Mouse (Mus musculus) embryonic facial prominence, embryonic 14.5 days (tissue): ENCODE results near the gene Ifi35. TPM values are rescaled to one million over a fixed set of nuclear protein-coding genes. Genes with fewer than 3 reads are reported as not detected.
"Not testable (repeated sequence)": the region's sequence is repeated elsewhere in the genome, so short reads cannot be mapped to it uniquely, and the experiment has no call there.

Experiments
- ATAC-seq: fragments of 200-750 bp; cut with Nextera tagmentation; 2 replicates; pipeline ENCODE4 v1.8.0; 2017; ENCODE audit warnings: low read depth, moderate number of reproducible peaks, moderate TSS enrichment
- DNase-seq: peaks from one replicate; pipeline ENCODE4 v3.0.0-alpha.2; 2015; ENCODE audit warnings: low spot score
- H3K27ac ChIP-seq: fragments of 300-500 bp; sonication (generic); replicated peaks from 2 replicates; pipeline ENCODE4 v1.5.1; 2014; ENCODE audit warnings: low read depth, mild to moderate bottlenecking, low read length, moderate library complexity
- H3K27me3 ChIP-seq: fragments of 300-500 bp; sonication (generic); replicated peaks from 2 replicates; pipeline ENCODE4 v1.6.1; 2014; ENCODE audit warnings: low read length; ENCODE audit not compliant: control insufficient read depth, insufficient read depth
- H3K36me3 ChIP-seq: fragments of 300-500 bp; sonication (generic); 2 replicates; pipeline ENCODE4 v1.6.1; 2014; ENCODE audit warnings: low read length, mixed read lengths; ENCODE audit not compliant: control insufficient read depth, insufficient read depth
- H3K4me1 ChIP-seq: fragments of 300-500 bp; sonication (generic); 2 replicates; pipeline ENCODE4 v1.6.1; 2014; ENCODE audit warnings: antibody characterized with exemption, low read length; ENCODE audit not compliant: control insufficient read depth, insufficient read depth
- H3K4me2 ChIP-seq: fragments of 300-500 bp; sonication (generic); 2 replicates; pipeline ENCODE4 v1.6.1; 2014; ENCODE audit warnings: low read depth, mild to moderate bottlenecking, low read length, moderate library complexity, mixed read lengths
- H3K4me3 ChIP-seq: fragments of 300-500 bp; sonication (generic); 2 replicates; pipeline ENCODE4 v1.5.1; 2014; ENCODE audit warnings: low read depth, mild to moderate bottlenecking, low read length
- H3K9ac ChIP-seq: fragments of 300-500 bp; sonication (generic); 2 replicates; pipeline ENCODE4 v1.6.1; 2014; ENCODE audit warnings: low read depth, mild to moderate bottlenecking, low read length, moderate library complexity, mixed read lengths
- H3K9me3 ChIP-seq: fragments of 300-500 bp; sonication (generic); 2 replicates; pipeline ENCODE4 v1.6.1; 2016; ENCODE audit warnings: low read length; ENCODE audit not compliant: control insufficient read depth
- WGBS: fragments of 180-500 bp; shearing (Covaris S2); extraction: QIAGEN DNeasy Blood & Tissue Kit; methylation state at CpG from one replicate; pipeline ENCODE4 v1.1.7; 2014; 5-methylcytosine and 5-hydroxymethylcytosine counted together
- polyA plus RNA-seq: library from polyadenylated mRNA; unstranded; fragments of >200 nt; fragmentation: Nextera tagmentation; extraction: Ambion mirVana; gene quantifications from 2 replicates; pipeline ENCODE4 v1.2.1, GENCODE M21; 2014

Ifi35 gene
- polyA plus RNA-seq, 1 experiment from 2014 or later, result 14.3 TPM

DNA sequence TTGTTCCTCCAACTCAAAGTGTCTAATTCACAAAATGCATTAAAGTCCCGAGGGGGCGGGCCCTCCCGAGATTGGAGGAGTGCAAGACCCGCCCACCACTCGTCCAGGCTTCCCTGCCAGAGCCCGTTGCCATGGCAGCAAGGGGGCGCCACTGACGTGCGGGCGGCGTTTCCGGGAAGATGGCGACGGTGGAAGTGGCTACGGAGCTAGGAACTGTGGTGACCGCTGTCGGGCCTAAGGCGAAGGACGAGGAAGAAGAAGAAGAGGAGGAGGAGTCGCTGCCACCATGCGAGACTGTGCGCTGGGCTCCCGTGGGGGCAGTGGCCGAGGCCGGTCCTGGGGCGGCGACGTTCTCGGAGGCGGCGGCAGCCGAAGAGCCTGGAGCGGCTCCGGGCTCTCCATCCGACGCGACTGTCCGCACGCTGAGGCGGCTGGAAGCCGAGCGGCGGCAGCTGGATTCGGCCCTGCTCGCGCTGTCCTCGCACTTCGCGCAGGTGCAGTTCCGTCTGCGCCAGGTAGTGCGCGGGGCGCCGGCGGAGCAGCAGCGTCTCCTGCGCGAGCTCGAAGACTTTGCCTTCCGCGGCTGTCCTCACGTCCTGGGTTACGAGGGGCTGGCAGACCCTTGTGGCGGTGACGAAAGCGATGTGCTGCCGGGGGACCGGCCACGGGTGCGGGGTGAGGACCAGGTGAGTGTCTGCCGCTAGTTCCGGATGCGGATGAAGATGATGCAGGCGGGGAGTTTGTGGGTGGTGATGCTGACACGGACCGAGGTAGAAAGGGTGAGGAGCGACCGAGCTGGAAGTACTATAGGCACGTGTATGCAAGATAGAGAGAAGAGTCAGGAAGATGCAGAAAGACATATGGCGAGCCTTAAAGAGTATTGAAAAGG lies 23.0 kb upstream of the Ifi35 start, which contains the start of the genes Rundc1 and Ptges3l:
Gene Rundc1, plus strand, starts transcription at position 161 of the 889 bp plus-strand sequence.
Gene Ptges3l, minus strand, starts transcription at position 409 of the 889 bp plus-strand sequence.
- no peaks in the 10 kb centered on the region for H3K9me3 ChIP-seq
- peaks cover 10% of the 10 kb centered on the region; the same call in 1 of the 2 replicates for H3K36me3 ChIP-seq
- WGBS, result under 1% methylated on average over 55 of the region's 81 CpGs

DNA sequence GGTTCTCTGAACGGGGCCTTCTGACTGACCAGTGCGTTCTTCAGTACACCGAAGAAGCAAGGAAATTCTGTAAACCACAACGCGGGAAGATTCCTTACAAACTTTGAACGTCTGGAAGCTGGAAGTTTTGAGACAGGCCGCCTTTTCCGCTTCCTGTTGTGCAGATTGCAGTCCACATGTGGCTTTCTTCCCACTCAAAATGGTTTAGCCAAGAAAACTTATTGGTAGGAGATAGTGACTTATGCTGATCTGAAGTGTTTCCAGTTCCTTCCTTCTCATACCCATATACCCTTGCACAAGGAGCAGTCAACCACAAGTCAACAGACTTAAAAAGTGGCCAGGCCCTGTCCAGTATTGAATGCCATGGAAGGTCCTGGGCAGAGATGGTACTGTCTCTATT lies 22.0 kb upstream of the Ifi35 start:
- no peak for ATAC-seq
- 49% methylated on average over 8 of the region's 8 CpGs for WGBS
- peak overlapping the region; percentile 90 for H3K4me2 ChIP-seq
- no peak overlapping the region for H3K27ac ChIP-seq
- no peak for DNase-seq
- no peaks in the 10 kb centered on the region for H3K27me3 ChIP-seq
- peak overlapping the region; percentile 93 for H3K4me3 ChIP-seq
- peaks cover 20% of the 10 kb centered on the region for H3K4me1 ChIP-seq
- H3K9me3 ChIP-seq, result no peaks in the 10 kb centered on the region
- H3K36me3 ChIP-seq, result peaks cover 18% of the 10 kb centered on the region
- peak overlapping the region; percentile 84 for H3K9ac ChIP-seq

More for the DNA sequence above, 23.0 kb upstream of the Ifi35 start, which contains the start of the genes Rundc1 and Ptges3l:
- Histone ChIP-seq H3K4me3 (peak within 1 kb of the TSS; percentile 93), H3K27ac (peak within 1 kb of the TSS; percentile 87), H3K4me1 (peaks cover 20% of the 10 kb centered on the region), H3K9ac (peak within 1 kb of the TSS; percentile 84), H3K4me2 (peak within 1 kb of the TSS; percentile 90), H3K27me3 (no peaks in the 10 kb centered on the region)
- DNase-seq (peak; percentile 99), ATAC-seq (peak; percentile 93)

- H3K27me3 ChIP-seq, result no peaks in the 10 kb centered on the region
- H3K4me2 ChIP-seq, result no peak overlapping the region
- no peak overlapping the region for H3K27ac ChIP-seq
- H3K9ac ChIP-seq, result no peak overlapping the region
- 86% methylated on average over 9 of the region's 9 CpGs for WGBS
- H3K4me1 ChIP-seq, result peaks cover 5% of the 10 kb centered on the region; the same call in 1 of the 2 replicates
- peaks cover 66% of the 10 kb centered on the region for H3K36me3 ChIP-seq
- no peak overlapping the region for H3K4me3 ChIP-seq
- H3K9me3 ChIP-seq, result no peaks in the 10 kb centered on the region
- ATAC-seq (no peak), DNase-seq (no peak)
Observed at GRCm38 (mm10) chr11:101431327-101431726, 16.9 kb upstream of the Ifi35 start.

DNA sequence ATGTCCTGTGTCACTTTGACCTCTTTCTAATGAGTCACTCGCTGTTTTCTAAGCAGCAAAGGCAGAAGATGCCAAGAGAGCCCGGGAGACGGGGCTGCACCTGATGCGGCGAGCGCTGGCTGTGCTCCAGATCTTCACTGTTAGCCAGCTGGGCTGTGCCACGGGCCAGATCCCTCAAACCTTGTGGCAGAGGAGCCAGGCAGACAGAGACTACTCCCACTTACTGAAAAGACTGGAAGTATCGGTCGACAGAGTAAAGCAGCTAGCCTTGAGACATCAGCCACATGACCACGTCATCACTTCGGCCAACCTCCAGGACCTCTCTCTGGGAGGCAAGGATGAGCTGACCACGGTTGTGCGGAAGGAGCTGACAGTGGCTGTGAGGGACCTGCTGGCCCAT lies 14.8 kb upstream of the Ifi35 start:
- DNase-seq (no peak), ATAC-seq (no peak)
- no peak overlapping the region for H3K4me3 ChIP-seq
- H3K4me1 ChIP-seq, result no peaks in the 10 kb centered on the region
- H3K9me3 ChIP-seq, result no peaks in the 10 kb centered on the region
- no peak overlapping the region for H3K9ac ChIP-seq
- H3K36me3 ChIP-seq, result peaks cover 66% of the 10 kb centered on the region
- no peak overlapping the region for H3K4me2 ChIP-seq
- H3K27me3 ChIP-seq, result no peaks in the 10 kb centered on the region
- WGBS, result 90% methylated on average over 12 of the region's 13 CpGs
- no peak overlapping the region for H3K27ac ChIP-seq

GRCm38 (mm10) chr11:101435831-101436230 lies 12.4 kb upstream of the Ifi35 start:
- H3K4me2 ChIP-seq, result no peak overlapping the region
- DNase-seq (no peak), ATAC-seq (no peak)
- 83% methylated on average over 4 of the region's 4 CpGs for WGBS
- H3K36me3 ChIP-seq, result peaks cover 51% of the 10 kb centered on the region
- no peaks in the 10 kb centered on the region for H3K4me1 ChIP-seq
- H3K9me3 ChIP-seq, result no peaks in the 10 kb centered on the region
- H3K4me3 ChIP-seq, result no peak overlapping the region
- H3K9ac ChIP-seq, result no peak overlapping the region
- H3K27ac ChIP-seq, result no peak overlapping the region
- no peaks in the 10 kb centered on the region for H3K27me3 ChIP-seq

- no peak overlapping the region for H3K4me3 ChIP-seq
- peaks cover 40% of the 10 kb centered on the region for H3K36me3 ChIP-seq
- H3K4me2 ChIP-seq, result no peak overlapping the region
- 84% methylated on average over 4 of the region's 4 CpGs for WGBS
- no peak overlapping the region for H3K27ac ChIP-seq
- no peak for ATAC-seq
- no peaks in the 10 kb centered on the region for H3K9me3 ChIP-seq
- no peaks in the 10 kb centered on the region for H3K27me3 ChIP-seq
- no peak for DNase-seq
- H3K4me1 ChIP-seq, result no peaks in the 10 kb centered on the region
- no peak overlapping the region for H3K9ac ChIP-seq
Observed at GRCm38 (mm10) chr11:101436916-101437315, 11.3 kb upstream of the Ifi35 start.

DNA sequence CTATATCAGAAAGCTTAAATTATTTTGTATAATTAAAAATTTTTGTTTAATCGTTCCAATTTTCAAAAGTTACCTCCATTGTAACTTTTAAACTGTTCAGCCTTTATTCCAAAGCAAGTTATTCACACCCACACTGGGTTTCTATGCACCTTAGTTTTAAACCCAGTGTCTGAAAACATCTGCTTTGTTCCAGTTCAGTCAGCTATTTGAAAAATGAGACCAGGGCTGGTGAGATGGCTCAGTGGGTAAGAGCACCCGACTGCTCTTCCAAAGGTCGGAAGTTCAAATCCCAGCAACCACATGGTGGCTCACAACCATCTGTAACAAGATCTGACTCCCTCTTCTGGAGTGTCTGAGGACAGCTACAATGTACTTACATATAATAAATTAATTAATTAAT lies 10.2 kb upstream of the Ifi35 start:
- H3K4me2 ChIP-seq, H3K4me1 ChIP-seq, H3K27ac ChIP-seq, H3K27me3 ChIP-seq, DNase-seq, H3K4me3 ChIP-seq, H3K9me3 ChIP-seq, H3K9ac ChIP-seq, ATAC-seq: not testable (repeated sequence)
- H3K36me3 ChIP-seq, result peaks cover 31% of the 10 kb centered on the region
- 45% methylated on average over 3 of the region's 3 CpGs for WGBS

DNA sequence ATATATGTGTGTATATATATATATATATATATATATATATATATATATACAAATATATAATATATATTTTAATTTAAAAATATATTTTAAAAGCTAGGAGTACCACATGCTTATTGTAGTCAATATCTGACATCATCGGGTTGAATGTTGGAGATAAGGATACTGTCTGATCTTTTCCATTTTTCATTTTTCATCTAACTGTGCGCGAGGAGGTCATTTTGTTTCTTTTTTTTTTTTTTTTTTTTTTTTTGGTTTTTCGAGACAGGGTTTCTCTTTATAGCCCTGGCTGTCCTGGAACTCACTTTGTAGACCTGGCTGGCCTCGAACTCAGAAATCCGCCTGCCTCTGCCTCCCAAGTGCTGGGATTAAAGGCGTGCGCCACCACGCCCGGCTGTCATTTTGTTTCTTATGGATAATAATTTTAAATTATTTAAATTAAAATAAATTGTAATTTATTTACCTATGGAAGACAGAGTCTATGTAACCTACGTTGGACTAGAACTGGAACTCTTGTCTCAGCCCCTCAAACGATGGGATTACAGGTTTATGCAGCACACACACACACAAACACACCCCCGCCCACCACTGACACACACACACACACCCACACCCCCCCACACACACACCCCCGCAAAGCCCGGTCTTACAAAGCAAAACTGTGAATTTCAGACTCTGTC lies 6.6 kb upstream of the Ifi35 start:
- 43% methylated on average over 15 of the region's 15 CpGs for WGBS
- not testable (repeated sequence) for ATAC-seq, H3K27me3 ChIP-seq, DNase-seq, H3K9me3 ChIP-seq, H3K9ac ChIP-seq, H3K27ac ChIP-seq
- Histone ChIP-seq H3K4me3 (peak overlapping the region; percentile 83), H3K36me3 (peaks cover 28% of the 10 kb centered on the region), H3K4me2 (peak overlapping the region; percentile 80), H3K4me1 (peaks cover 10% of the 10 kb centered on the region)
